Mouse (Mus musculus) lung, adult 18-20 months (tissue): ENCODE measurements around the gene Rasd2.

Source experiments
- DNase-seq, 2 experiments: peaks; one replicate each; pipeline ENCODE4 v3.0.0; 2022; ENCODE audit warnings: mixed read lengths in 2 of 2

Gene Rasd2

GRCm38 (mm10) chr8:75222665-75223064 lies 8.9 kb downstream of the Rasd2 start:
- no peak for DNase-seq

- DNase-seq: no peak
Measured at GRCm38 (mm10) chr8:75226773-75227172, 13.0 kb downstream of the Rasd2 start.

DNA sequence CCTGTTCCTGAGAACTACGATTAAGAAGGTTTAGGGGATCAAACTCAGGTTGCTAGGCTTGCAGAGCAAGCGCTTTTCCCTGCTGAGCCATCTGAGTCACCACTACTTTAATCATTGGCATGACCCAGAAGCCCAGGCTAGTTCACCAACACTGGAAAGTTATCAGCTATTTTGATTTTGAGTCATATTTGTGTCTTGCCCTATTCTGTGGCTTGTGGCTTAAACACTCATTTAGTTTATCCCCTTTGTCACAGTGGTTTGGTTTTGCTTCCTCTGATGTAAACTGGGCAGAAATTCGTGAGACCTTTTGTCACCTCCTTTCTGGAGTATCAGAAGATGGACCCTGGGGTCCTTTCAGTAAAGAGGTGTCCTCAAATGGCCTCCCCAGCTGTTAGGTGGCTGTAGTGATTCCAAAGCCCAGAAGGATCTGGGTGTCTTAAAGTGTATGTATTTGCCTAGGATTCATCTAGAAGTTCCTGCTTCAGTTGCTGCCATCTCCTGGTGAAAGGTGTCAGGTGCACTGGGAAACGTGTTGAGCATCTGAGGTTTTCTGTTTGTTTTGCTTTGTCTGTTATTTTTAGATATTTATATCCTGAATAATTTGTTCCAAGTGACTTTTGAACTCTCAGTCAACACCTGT lies 20.3 kb downstream of the Rasd2 start:
- DNase-seq: no peak

- DNase-seq: no peak
Measured at GRCm38 (mm10) chr8:75247331-75247730, 33.6 kb downstream of the Rasd2 start.

- DNase-seq: no peak
Measured at GRCm38 (mm10) chr8:75249186-75249585, 35.4 kb downstream of the Rasd2 start.

GRCm38 (mm10) chr8:75254027-75254426 lies 40.3 kb downstream of the Rasd2 start:
- DNase-seq: no peak

GRCm38 (mm10) chr8:75255635-75256034 lies 41.9 kb downstream of the Rasd2 start:
- DNase-seq: no peak

- peak in 1 of 2 experiments; percentile 5 for DNase-seq
Measured at GRCm38 (mm10) chr8:75272166-75272565, 58.4 kb downstream of the Rasd2 start.
